Comparison of ENCODE assay signal across 10 mouse cellular contexts in genomic region chr8:121589205-121589726, GRCm38 (mm10). TPM values are rescaled to one million over a fixed set of nuclear protein-coding genes. Genes with fewer than 3 reads are reported as not detected.
DNase-seq lines count a peak whose midpoint lies in the region; ATAC-seq and TF ChIP-seq lines count a peak whose summit lies in the region.
"Had no signal": no experiment of that assay in that cellular context is flagged by ENCODE, and none has a peak within 500 bp of the region (broad histone marks: within the 10 kb centered on the region; RNA-seq: fewer than 3 reads in every experiment).

No protein-coding gene starts in this region.

- TF ChIP-seq CTCF in lung, postnatal 0 days (IDR thresholded peaks at IDR 0.05) = no peak

- WGBS in forebrain, embryonic 10.5 days = 48% methylated on average over 2 of the region's 2 CpGs
- 53% methylated on average over 2 of the region's 2 CpGs for WGBS in forebrain, embryonic 16.5 days
- 52% methylated on average over 2 of the region's 2 CpGs for WGBS in midbrain, embryonic 10.5 days
- WGBS in midbrain, embryonic 11.5 days = 39% methylated on average over 2 of the region's 2 CpGs
- WGBS in hindbrain, embryonic 13.5 days = 35% methylated on average over 2 of the region's 2 CpGs
- 40% methylated on average over 2 of the region's 2 CpGs for WGBS in lung, postnatal 0 days

- TF ChIP-seq POLR2A in myocyte (IDR thresholded peaks at IDR 0.05; ENCODE audit: insufficient read length, low read depth) = no peak

- DNase-seq in forebrain, embryonic 10.5 days (ENCODE audit: extremely low spot score, low spot score) = no peak
- DNase-seq in midbrain, embryonic 10.5 days (ENCODE audit: low spot score) = no peak
- no peak for DNase-seq in midbrain, embryonic 11.5 days (ENCODE audit: low spot score, missing footprints)
- DNase-seq in lung, postnatal 0 days (ENCODE audit: low spot score) = no peak
- no peak for DNase-seq in cerebellum, postnatal 14 days

- H3K9ac ChIP-seq in forebrain, embryonic 16.5 days (replicated peaks; ENCODE audit: low read depth, low read length) = no peak overlapping the region
- H3K9ac ChIP-seq in midbrain, embryonic 11.5 days (ENCODE audit: low read length) = no peak overlapping the region
- H3K9ac ChIP-seq in hindbrain, embryonic 13.5 days = peak overlapping the region; percentile 66; the same call in 1 of the 2 replicates
- H3K9ac ChIP-seq in lung, postnatal 0 days (replicated peaks; ENCODE audit: low read depth) = no peak overlapping the region

- H3K27me3 ChIP-seq in forebrain, embryonic 10.5 days (ENCODE audit: poor library complexity, severe bottlenecking) = no peaks in the 10 kb centered on the region
- H3K27me3 ChIP-seq in forebrain, embryonic 16.5 days (replicated peaks; ENCODE audit: control insufficient read depth, insufficient read depth, low read length) = no peaks in the 10 kb centered on the region
- H3K27me3 ChIP-seq in midbrain, embryonic 10.5 days (ENCODE audit: low read depth, poor library complexity, severe bottlenecking) = no peaks in the 10 kb centered on the region
- H3K27me3 ChIP-seq in midbrain, embryonic 11.5 days (ENCODE audit: control insufficient read depth, insufficient read depth, low read length) = no peaks in the 10 kb centered on the region
- H3K27me3 ChIP-seq in hindbrain, embryonic 13.5 days = 0 out of 2 replicates have a peak, but pooled peaks cover 3% of the 10 kb centered on the region
- H3K27me3 ChIP-seq in myocyte (ENCODE audit: control insufficient read depth, insufficient read depth, insufficient read length) = no peaks in the 10 kb centered on the region
- H3K27me3 ChIP-seq in lung, postnatal 0 days (replicated peaks; ENCODE audit: insufficient read depth, low read length) = no peaks in the 10 kb centered on the region

- ATAC-seq in forebrain, embryonic 16.5 days = no peak
- no peak for ATAC-seq in midbrain, embryonic 11.5 days (ENCODE audit: low FRiP score)
- ATAC-seq in hindbrain, embryonic 13.5 days (ENCODE audit: low FRiP score) = no peak
- no peak for ATAC-seq in lung, postnatal 0 days

- H3K4me1 ChIP-seq in forebrain, embryonic 10.5 days = peaks cover 46% of the 10 kb centered on the region
- H3K4me1 ChIP-seq in forebrain, embryonic 16.5 days (replicated peaks; ENCODE audit: control insufficient read depth, insufficient read depth, low read length) = peaks cover 33% of the 10 kb centered on the region
- H3K4me1 ChIP-seq in midbrain, embryonic 10.5 days = peaks cover 39% of the 10 kb centered on the region
- peaks cover 12% of the 10 kb centered on the region for H3K4me1 ChIP-seq in midbrain, embryonic 11.5 days (ENCODE audit: control insufficient read depth, insufficient read depth, low read length)
- peaks cover 43% of the 10 kb centered on the region for H3K4me1 ChIP-seq in hindbrain, embryonic 13.5 days (replicated peaks)
- peaks cover 15% of the 10 kb centered on the region for H3K4me1 ChIP-seq in lung, postnatal 0 days (ENCODE audit: insufficient read depth, low read depth, low read length)

- H3ac ChIP-seq in myocyte (ENCODE audit: control insufficient read depth, insufficient read length) = no peak overlapping the region

- H3K36me3 ChIP-seq in forebrain, embryonic 10.5 days (replicated peaks) = peaks cover 12% of the 10 kb centered on the region
- H3K36me3 ChIP-seq in forebrain, embryonic 16.5 days (ENCODE audit: control insufficient read depth, insufficient read depth) = peaks cover 2% of the 10 kb centered on the region; the same call in 1 of the 2 replicates
- peaks cover 11% of the 10 kb centered on the region for H3K36me3 ChIP-seq in midbrain, embryonic 10.5 days
- 0 out of 2 replicates have a peak, but pooled peaks cover 2% of the 10 kb centered on the region for H3K36me3 ChIP-seq in midbrain, embryonic 11.5 days (ENCODE audit: control insufficient read depth, insufficient read depth, low read length)
- H3K36me3 ChIP-seq in hindbrain, embryonic 13.5 days = peaks cover 10% of the 10 kb centered on the region
- H3K36me3 ChIP-seq in myocyte (ENCODE audit: control insufficient read depth, insufficient read depth) = no peaks in the 10 kb centered on the region
- peaks cover under 1% of the 10 kb centered on the region; the same call in 1 of the 2 replicates for H3K36me3 ChIP-seq in lung, postnatal 0 days (ENCODE audit: insufficient read depth, low read length)

- no peaks in the 10 kb centered on the region for H3K9me3 ChIP-seq in forebrain, embryonic 10.5 days
- H3K9me3 ChIP-seq in forebrain, embryonic 16.5 days (ENCODE audit: control insufficient read depth, low read length) = no peaks in the 10 kb centered on the region
- H3K9me3 ChIP-seq in midbrain, embryonic 10.5 days (replicated peaks) = no peaks in the 10 kb centered on the region
- H3K9me3 ChIP-seq in midbrain, embryonic 11.5 days (ENCODE audit: control insufficient read depth, low read length) = no peaks in the 10 kb centered on the region
- no peaks in the 10 kb centered on the region for H3K9me3 ChIP-seq in hindbrain, embryonic 13.5 days
- H3K9me3 ChIP-seq in lung, postnatal 0 days (ENCODE audit: low read length) = no peaks in the 10 kb centered on the region

- H3K4me2 ChIP-seq in forebrain, embryonic 16.5 days (ENCODE audit: low read length) = no peak overlapping the region; the same call in 1 of the 2 replicates
- H3K4me2 ChIP-seq in midbrain, embryonic 11.5 days = no peak overlapping the region; the same call in 1 of the 2 replicates
- peak overlapping the region; percentile 93 for H3K4me2 ChIP-seq in hindbrain, embryonic 13.5 days
- H3K4me2 ChIP-seq in myocyte (ENCODE audit: low read depth) = peak overlapping the region; percentile 98
- no peak overlapping the region; the same call in 1 of the 2 replicates for H3K4me2 ChIP-seq in lung, postnatal 0 days (replicated peaks; ENCODE audit: low read depth, low read length)

- no peak for TF ChIP-seq EP300 in lung, postnatal 0 days (IDR thresholded peaks at IDR 0.05)

- H3K27ac ChIP-seq in forebrain, embryonic 10.5 days = peak overlapping the region; percentile 87; the same call in 1 of the 2 replicates
- H3K27ac ChIP-seq in forebrain, embryonic 16.5 days (ENCODE audit: low read length) = no peak overlapping the region
- H3K27ac ChIP-seq in midbrain, embryonic 10.5 days (replicated peaks) = peak overlapping the region; percentile 89; the same call in 1 of the 2 replicates
- no peak overlapping the region for H3K27ac ChIP-seq in midbrain, embryonic 11.5 days (ENCODE audit: low read depth, low read length)
- no peak overlapping the region for H3K27ac ChIP-seq in hindbrain, embryonic 13.5 days
- H3K27ac ChIP-seq in lung, postnatal 0 days (ENCODE audit: low read length) = no peak overlapping the region

- H3K79me2 ChIP-seq in myocyte (ENCODE audit: control insufficient read depth, insufficient read depth) = peaks cover 35% of the 10 kb centered on the region

- peak overlapping the region; percentile 97; the same call in 1 of the 2 replicates for H3K4me3 ChIP-seq in forebrain, embryonic 10.5 days
- H3K4me3 ChIP-seq in forebrain, embryonic 16.5 days (replicated peaks; ENCODE audit: low read length) = no peak overlapping the region
- H3K4me3 ChIP-seq in midbrain, embryonic 10.5 days = peak overlapping the region; percentile 99; the same call in 1 of the 2 replicates
- H3K4me3 ChIP-seq in midbrain, embryonic 11.5 days (ENCODE audit: low read depth, low read length) = no peak overlapping the region
- no peak overlapping the region for H3K4me3 ChIP-seq in hindbrain, embryonic 13.5 days
- H3K4me3 ChIP-seq in myocyte = peak overlapping the region; percentile 45
- no peak overlapping the region for H3K4me3 ChIP-seq in lung, postnatal 0 days (ENCODE audit: low read depth, low read length)

TF ChIP-seq in myocyte, 11 proteins besides CTCF, POLR2A, EP300 and RAD21 (continues in another document):
- TF ChIP-seq CEBPB (IDR thresholded peaks at IDR 0.05; ENCODE audit: insufficient read depth, poor library complexity, severe bottlenecking) (no peak), REST (IDR thresholded peaks at IDR 0.05; ENCODE audit: insufficient read depth, insufficient read length) (no peak), MYOD1 (IDR thresholded peaks at IDR 0.05; ENCODE audit: control insufficient read depth in 1 of 3, insufficient read length in 2 of 3, low read depth in 2 of 3) (no peak), USF1 (IDR thresholded peaks at IDR 0.05; ENCODE audit: low read depth) (no peak), POLR2AphosphoS2 (IDR thresholded peaks at IDR 0.05; ENCODE audit: insufficient read length, low read depth) (no peak), TCF3 (IDR thresholded peaks at IDR 0.05; ENCODE audit: insufficient read length, low read depth) (no peak), SRF (IDR thresholded peaks at IDR 0.05; ENCODE audit: control insufficient read depth, insufficient read length, low read depth) (no peak)

RNA-seq across cellular contexts. Expression of gene Map1lc3b, which starts 0.9 kb away (rescaled TPM):
- 175 TPM in 2 replicates for polyA plus RNA-seq in forebrain, embryonic 10.5 days (2016; fragmentation: Nextera tagmentation; extraction: Ambion mirVana)
- 407 and 443 TPM in 2 replicates for polyA plus RNA-seq in forebrain, embryonic 16.5 days (2015; fragmentation: Nextera tagmentation; extraction: Ambion mirVana)
- 208 and 250 TPM in 2 replicates for polyA plus RNA-seq in midbrain, embryonic 10.5 days (2016; fragmentation: Nextera tagmentation; extraction: Ambion mirVana)
- 282 and 283 TPM in 2 replicates for polyA plus RNA-seq in midbrain, embryonic 11.5 days (2014; fragmentation: Nextera tagmentation; extraction: Ambion mirVana)
- 372 and 374 TPM in 2 replicates for polyA plus RNA-seq in hindbrain, embryonic 13.5 days (2015; fragmentation: Nextera tagmentation; extraction: Ambion mirVana)
- polyA plus RNA-seq in myocyte (2012; fragmentation: generic; extraction: Trizol) = 186 TPM
- 411 and 449 TPM in 2 replicates for polyA plus RNA-seq in lung, postnatal 0 days (2015; fragmentation: Nextera tagmentation; extraction: Ambion mirVana)

RNA-seq across cellular contexts. Expression of gene Fbxo31, which starts 10.7 kb away (rescaled TPM):
- polyA plus RNA-seq in forebrain, embryonic 10.5 days (2016; fragmentation: Nextera tagmentation; extraction: Ambion mirVana) = 13.1 and 14.8 TPM in 2 replicates
- 33.8 and 35.9 TPM in 2 replicates for polyA plus RNA-seq in forebrain, embryonic 16.5 days (2015; fragmentation: Nextera tagmentation; extraction: Ambion mirVana)
- 14.8 TPM in 2 replicates for polyA plus RNA-seq in midbrain, embryonic 10.5 days (2016; fragmentation: Nextera tagmentation; extraction: Ambion mirVana)
- 11.0 and 16.3 TPM in 2 replicates for polyA plus RNA-seq in midbrain, embryonic 11.5 days (2014; fragmentation: Nextera tagmentation; extraction: Ambion mirVana)
- 24.4 and 26.8 TPM in 2 replicates for polyA plus RNA-seq in hindbrain, embryonic 13.5 days (2015; fragmentation: Nextera tagmentation; extraction: Ambion mirVana)
- polyA plus RNA-seq in myocyte (2012; fragmentation: generic; extraction: Trizol) = 23.3 TPM
- 12.1 and 13.9 TPM in 2 replicates for polyA plus RNA-seq in lung, postnatal 0 days (2015; fragmentation: Nextera tagmentation; extraction: Ambion mirVana)

RNA-seq across cellular contexts. Expression of gene 1700018B08Rik, which starts 45.1 kb away (rescaled TPM):
- not detected in 2 replicates for polyA plus RNA-seq in forebrain, embryonic 10.5 days (2016; fragmentation: Nextera tagmentation; extraction: Ambion mirVana)
- not detected in 2 replicates for polyA plus RNA-seq in forebrain, embryonic 16.5 days (2015; fragmentation: Nextera tagmentation; extraction: Ambion mirVana)
- not detected in 2 replicates for polyA plus RNA-seq in midbrain, embryonic 10.5 days (2016; fragmentation: Nextera tagmentation; extraction: Ambion mirVana)
- not detected in 2 replicates for polyA plus RNA-seq in midbrain, embryonic 11.5 days (2014; fragmentation: Nextera tagmentation; extraction: Ambion mirVana)
- polyA plus RNA-seq in hindbrain, embryonic 13.5 days (2015; fragmentation: Nextera tagmentation; extraction: Ambion mirVana) = not detected in 2 replicates
- polyA plus RNA-seq in myocyte (2012; fragmentation: generic; extraction: Trizol) = not detected
- not detected in 2 replicates for polyA plus RNA-seq in lung, postnatal 0 days (2015; fragmentation: Nextera tagmentation; extraction: Ambion mirVana)
- polyA plus RNA-seq: cortical plate, adult 2 months; intestine, embryonic 14.5 days had no signal

Comparison
In these comparisons a context has a peak if more than half of its experiments do, and no peak if none do; other contexts are left out.
1. H3K27ac ChIP-seq: peak in forebrain, embryonic 10.5 days (single experiment) and midbrain, embryonic 10.5 days (single experiment); none in forebrain, embryonic 16.5 days (single experiment), midbrain, embryonic 11.5 days (single experiment), hindbrain, embryonic 13.5 days (single experiment) and lung, postnatal 0 days (single experiment).
2. H3K4me3 ChIP-seq: peak in forebrain, embryonic 10.5 days (single experiment), midbrain, embryonic 10.5 days (single experiment) and myocyte (single experiment); none in forebrain, embryonic 16.5 days (single experiment), midbrain, embryonic 11.5 days (single experiment), hindbrain, embryonic 13.5 days (single experiment) and lung, postnatal 0 days (single experiment).
3. H3K4me2 ChIP-seq: peak in hindbrain, embryonic 13.5 days (single experiment) and myocyte (single experiment); none in forebrain, embryonic 16.5 days (single experiment), midbrain, embryonic 11.5 days (single experiment) and lung, postnatal 0 days (single experiment).